Mouse (Mus musculus): ENCODE data around the gene Dpp6.

Dpp6 gene

GRCm38 (mm10) chr5:27587970-27588758 is 771.2 kb downstream of the Dpp6 start:
- no peak for DNase-seq

GRCm38 (mm10) chr5:27604132-27604531 is 787.1 kb downstream of the Dpp6 start:
- no peak for DNase-seq

GRCm38 (mm10) chr5:27615769-27616168 is 798.8 kb downstream of the Dpp6 start:
- peak; percentile 80 for DNase-seq

GRCm38 (mm10) chr5:27621811-27622210 is 804.8 kb downstream of the Dpp6 start:
- no peak for DNase-seq

- DNase-seq = no peak
Measured at GRCm38 (mm10) chr5:27623876-27624275, 806.9 kb downstream of the Dpp6 start.

- no peak for DNase-seq
Measured at GRCm38 (mm10) chr5:27632151-27632550, 815.1 kb downstream of the Dpp6 start.

GRCm38 (mm10) chr5:27635941-27636340 is 818.9 kb downstream of the Dpp6 start:
- no peak for DNase-seq

GRCm38 (mm10) chr5:27641876-27642275 is 824.9 kb downstream of the Dpp6 start:
- DNase-seq = no peak

- DNase-seq = peak; percentile 53
Measured at GRCm38 (mm10) chr5:27651879-27652814, 835.1 kb downstream of the Dpp6 start.

- DNase-seq = no peak
Measured at GRCm38 (mm10) chr5:27656101-27656500, 839.1 kb downstream of the Dpp6 start.

GRCm38 (mm10) chr5:27657672-27658071 is 840.7 kb downstream of the Dpp6 start:
- DNase-seq = peak; percentile 5

- DNase-seq = no peak
Measured at GRCm38 (mm10) chr5:27658165-27658564, 841.2 kb downstream of the Dpp6 start.

GRCm38 (mm10) chr5:27658569-27658968 is 841.6 kb downstream of the Dpp6 start:
- no peak for DNase-seq

GRCm38 (mm10) chr5:27659019-27659418 is 842.0 kb downstream of the Dpp6 start:
- no peak for DNase-seq

GRCm38 (mm10) chr5:27659781-27660180 is 842.8 kb downstream of the Dpp6 start:
- DNase-seq = no peak

- no peak for DNase-seq
Measured at GRCm38 (mm10) chr5:27664111-27664510, 847.1 kb downstream of the Dpp6 start.

GRCm38 (mm10) chr5:27671487-27671886 is 854.5 kb downstream of the Dpp6 start:
- DNase-seq = no peak

- peak; percentile 60 for DNase-seq
Measured at GRCm38 (mm10) chr5:27677247-27677666, 860.3 kb downstream of the Dpp6 start.

- no peak for DNase-seq
Measured at GRCm38 (mm10) chr5:27679151-27679550, 862.1 kb downstream of the Dpp6 start.

GRCm38 (mm10) chr5:27680476-27680875 is 863.5 kb downstream of the Dpp6 start:
- DNase-seq = peak; percentile 51

GRCm38 (mm10) chr5:27685162-27685561 is 868.2 kb downstream of the Dpp6 start:
- DNase-seq = no peak

- DNase-seq = no peak
Measured at GRCm38 (mm10) chr5:27685923-27686322, 868.9 kb downstream of the Dpp6 start.

- no peak for DNase-seq
Measured at GRCm38 (mm10) chr5:27687311-27687710, 870.3 kb downstream of the Dpp6 start.

- no peak for DNase-seq
Measured at GRCm38 (mm10) chr5:27702482-27702881, 885.5 kb downstream of the Dpp6 start.

Measured in embryo, embryonic 11 days (tissue).